Mouse (Mus musculus): ENCODE measurements around the gene Ugt1a7c. TPM values are rescaled to one million over a fixed set of nuclear protein-coding genes. Genes with fewer than 3 reads are reported as not detected.
A peak's percentile ranks its signal among the peaks of the same experiment; 100 is the strongest.
"Not testable (repeated sequence)": the region's sequence is repeated elsewhere in the genome, so short reads cannot be mapped to it uniquely, and the experiment has no call there.

Gene Ugt1a7c
- total RNA-seq (2021), result 1 to 10 TPM; 1.8 to 2.7 TPM
- 0.50 and 1.2 TPM in 2 replicates for polyA plus RNA-seq (2012; rRNA removed)
- long read RNA-seq, partial matches to known transcripts, result 0 of 3 reads
- long read RNA-seq, other reads (novel, unspliced or antisense), result 0 of 3 reads

- no peak for DNase-seq
Measured at GRCm38 (mm10) chr1:88094941-88095492, at the start of gene Ugt1a7c. Ugt1a7c (plus strand) TSS chr1:88095062.

- not testable (repeated sequence) for DNase-seq
Measured at GRCm38 (mm10) chr1:88047408-88047807, 47.5 kb upstream of the Ugt1a7c start.

- no peak for DNase-seq
Measured at GRCm38 (mm10) chr1:88055088-88055487, 39.8 kb upstream of the Ugt1a7c start, which contains the start of gene Ugt1a10. Ugt1a10 (plus strand) TSS chr1:88055388.

GRCm38 (mm10) chr1:88066472-88067102 lies 28.3 kb upstream of the Ugt1a7c start:
- not testable (repeated sequence) for DNase-seq

- DNase-seq, result no peak
Measured at GRCm38 (mm10) chr1:88070495-88070894, 24.4 kb upstream of the Ugt1a7c start, which contains the start of gene Ugt1a9. Ugt1a9 (plus strand) TSS chr1:88070800.

GRCm38 (mm10) chr1:88070902-88071301 lies 24.0 kb upstream of the Ugt1a7c start:
- no peak for DNase-seq

- DNase-seq, result no peak
Measured at GRCm38 (mm10) chr1:88074471-88074870, 20.4 kb upstream of the Ugt1a7c start.

GRCm38 (mm10) chr1:88077128-88077527 lies 17.7 kb upstream of the Ugt1a7c start:
- no peak for DNase-seq

GRCm38 (mm10) chr1:88081670-88082069 lies 13.2 kb upstream of the Ugt1a7c start:
- no peak for DNase-seq

GRCm38 (mm10) chr1:88086125-88086524 lies 8.7 kb upstream of the Ugt1a7c start:
- no peak for DNase-seq

- DNase-seq, result no peak
Measured at GRCm38 (mm10) chr1:88087513-88087912, 7.3 kb upstream of the Ugt1a7c start, which contains the start of gene Ugt1a8. Ugt1a8 (plus strand) TSS chr1:88087813.

GRCm38 (mm10) chr1:88092341-88092740 lies 2.5 kb upstream of the Ugt1a7c start:
- no peak for DNase-seq

- DNase-seq, result not testable (repeated sequence)
Measured at GRCm38 (mm10) chr1:88094270-88094676, 589 bp upstream of the Ugt1a7c start.

- not testable (repeated sequence) for DNase-seq
Measured at GRCm38 (mm10) chr1:88098546-88098945, 3.7 kb downstream of the Ugt1a7c start.

- DNase-seq, result peak; percentile 29
Measured at GRCm38 (mm10) chr1:88099691-88100090, 4.8 kb downstream of the Ugt1a7c start.

GRCm38 (mm10) chr1:88103019-88103418 lies 8.2 kb downstream of the Ugt1a7c start, which contains the start of gene Ugt1a6b:
Ugt1a6b (plus strand) TSS chr1:88103252.
- DNase-seq, result peak; percentile 14

GRCm38 (mm10) chr1:88103697-88104468 lies 9.0 kb downstream of the Ugt1a7c start:
- DNase-seq, result peak; percentile 20

- peak; percentile 19 for DNase-seq
Measured at GRCm38 (mm10) chr1:88104667-88105430, 10.0 kb downstream of the Ugt1a7c start.

- no peak for DNase-seq
Measured at GRCm38 (mm10) chr1:88105656-88106055, 10.8 kb downstream of the Ugt1a7c start.

- not testable (repeated sequence) for DNase-seq
Measured at GRCm38 (mm10) chr1:88109027-88109557, 14.2 kb downstream of the Ugt1a7c start.

GRCm38 (mm10) chr1:88109604-88110003 lies 14.7 kb downstream of the Ugt1a7c start:
- DNase-seq, result not testable (repeated sequence)
